Mouse (Mus musculus) forebrain, embryonic 12.5 days (tissue): ENCODE results near the gene Cep162. TPM values are rescaled to one million over a fixed set of nuclear protein-coding genes. Genes with fewer than 3 reads are reported as not detected.
A peak's percentile ranks its signal among the peaks of the same experiment; 100 is the strongest.

Experiments
- ATAC-seq: fragments of 200-750 bp; cut with Nextera tagmentation; 2 replicates; pipeline ENCODE4 v1.8.0; 2017; ENCODE audit warnings: moderate TSS enrichment; ENCODE audit not compliant: low FRiP score
- H3K27ac ChIP-seq: fragments of 300-500 bp; sonication (generic); 2 replicates; pipeline ENCODE4 v1.5.1; 2016; ENCODE audit warnings: mild to moderate bottlenecking
- H3K27me3 ChIP-seq: fragments of 300-500 bp; sonication (generic); 2 replicates; pipeline ENCODE4 v1.6.1; 2016; ENCODE audit warnings: mild to moderate bottlenecking
- H3K36me3 ChIP-seq: fragments of 300-500 bp; sonication (generic); replicated peaks from 2 replicates; pipeline ENCODE4 v1.6.1; 2016; ENCODE audit warnings: mild to moderate bottlenecking
- H3K4me1 ChIP-seq: fragments of 300-500 bp; sonication (generic); 2 replicates; pipeline ENCODE4 v1.6.1; 2016
- H3K4me2 ChIP-seq: fragments of 300-500 bp; sonication (generic); 2 replicates; pipeline ENCODE4 v1.6.1; 2016; ENCODE audit warnings: mild to moderate bottlenecking, moderate library complexity
- H3K4me3 ChIP-seq: fragments of 300-500 bp; sonication (generic); replicated peaks from 2 replicates; pipeline ENCODE4 v1.5.1; 2016; ENCODE audit warnings: mild to moderate bottlenecking
- H3K9ac ChIP-seq: fragments of 300-500 bp; sonication (generic); 2 replicates; pipeline ENCODE4 v1.6.1; 2016; ENCODE audit warnings: mild to moderate bottlenecking
- H3K9me3 ChIP-seq: fragments of 300-500 bp; sonication (generic); 2 replicates; pipeline ENCODE4 v1.6.1; 2016
- WGBS: fragments of 180-500 bp; shearing (Covaris S2); methylation state at CpG from one replicate; pipeline ENCODE4 v1.1.7; 2016; 5-methylcytosine and 5-hydroxymethylcytosine counted together
- polyA plus RNA-seq: library from polyadenylated mRNA; unstranded; fragments of >200 nt; fragmentation: Nextera tagmentation; extraction: Ambion mirVana; gene quantifications from 2 replicates; pipeline ENCODE4 v1.2.1, GENCODE M21; 2016

The Cep162 gene
- 12.3 and 12.7 TPM in 2 replicates for polyA plus RNA-seq

DNA sequence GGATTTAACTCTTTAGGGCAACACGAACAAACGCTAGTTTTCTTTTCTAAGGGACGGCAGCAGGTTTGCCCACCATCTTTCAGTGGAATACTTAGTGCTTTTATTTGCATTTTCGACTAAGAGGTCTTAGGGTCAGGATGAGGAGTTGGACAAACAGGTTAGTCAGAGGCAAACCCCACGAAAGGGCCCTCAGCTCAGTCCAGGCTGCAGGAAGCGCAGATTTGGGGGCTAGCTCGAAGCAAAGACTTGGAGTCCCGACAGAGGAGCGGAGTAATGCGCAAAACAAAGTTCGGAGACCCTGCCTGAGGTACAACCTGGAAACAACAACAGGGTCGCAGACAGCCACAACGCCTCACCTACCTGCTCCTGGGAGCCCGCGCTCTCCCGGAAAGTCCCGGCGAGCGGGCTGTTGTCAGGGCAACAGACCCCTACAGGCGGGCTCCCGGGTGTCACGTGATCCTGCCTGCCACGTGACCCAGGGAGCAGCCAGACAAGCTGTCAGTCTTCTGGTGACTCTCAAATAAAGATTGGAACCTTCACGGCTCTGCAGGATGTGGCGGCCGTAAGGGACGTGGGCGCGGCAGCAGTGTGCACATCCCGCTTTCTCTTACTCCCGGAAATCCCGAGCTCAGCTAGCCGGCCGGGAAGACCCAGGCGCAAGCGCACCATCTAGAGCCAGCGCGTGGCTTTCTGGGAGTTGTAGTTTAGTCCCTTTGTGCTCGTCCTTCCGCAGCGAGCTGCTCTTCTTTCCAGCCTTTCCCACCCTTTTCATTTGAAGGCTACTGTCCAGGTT, at the start of gene Cep162:
Gene Cep162, minus strand, starts transcription at position 634 of the 793 bp plus-strand sequence.
- ATAC-seq = peak; percentile 97
- Histone ChIP-seq H3K27me3 (no peaks in the 10 kb centered on the region), H3K9ac (peak within 1 kb of the TSS; percentile 63), H3K9me3 (no peaks in the 10 kb centered on the region), H3K4me1 (peaks cover 6% of the 10 kb centered on the region), H3K27ac (peak within 1 kb of the TSS; percentile 93), H3K4me2 (peak within 1 kb of the TSS; percentile 67), H3K36me3 (no peaks in the 10 kb centered on the region), H3K4me3 (peak within 1 kb of the TSS; percentile 64)
- under 1% methylated on average over 41 of the region's 41 CpGs for WGBS

DNA sequence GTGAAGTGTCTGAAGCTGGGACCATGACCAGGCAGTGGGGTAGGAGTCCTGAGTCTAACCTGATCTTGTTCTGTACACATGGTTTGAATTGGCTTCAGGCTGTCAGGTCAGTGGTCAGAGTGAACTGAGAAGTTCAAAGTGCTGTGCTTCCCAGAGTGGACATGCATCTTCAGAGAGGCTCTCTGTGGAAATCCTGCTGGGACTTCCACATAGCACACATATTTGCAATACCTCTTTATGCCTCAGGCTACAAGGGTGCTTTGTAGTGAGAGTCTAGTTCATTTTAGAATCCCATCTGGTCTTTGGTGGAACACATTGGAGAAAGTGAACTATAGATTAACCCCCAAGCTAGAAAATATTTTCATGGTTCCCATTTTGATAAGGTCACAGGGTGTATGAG, 47.9 kb upstream of the Cep162 start:
- Histone ChIP-seq H3K4me2 (no peak overlapping the region), H3K9me3 (no peaks in the 10 kb centered on the region), H3K27me3 (no peaks in the 10 kb centered on the region), H3K4me3 (no peak overlapping the region), H3K4me1 (no peaks in the 10 kb centered on the region), H3K9ac (no peak overlapping the region), H3K36me3 (no peaks in the 10 kb centered on the region), H3K27ac (no peak overlapping the region)
- no peak for ATAC-seq

DNA sequence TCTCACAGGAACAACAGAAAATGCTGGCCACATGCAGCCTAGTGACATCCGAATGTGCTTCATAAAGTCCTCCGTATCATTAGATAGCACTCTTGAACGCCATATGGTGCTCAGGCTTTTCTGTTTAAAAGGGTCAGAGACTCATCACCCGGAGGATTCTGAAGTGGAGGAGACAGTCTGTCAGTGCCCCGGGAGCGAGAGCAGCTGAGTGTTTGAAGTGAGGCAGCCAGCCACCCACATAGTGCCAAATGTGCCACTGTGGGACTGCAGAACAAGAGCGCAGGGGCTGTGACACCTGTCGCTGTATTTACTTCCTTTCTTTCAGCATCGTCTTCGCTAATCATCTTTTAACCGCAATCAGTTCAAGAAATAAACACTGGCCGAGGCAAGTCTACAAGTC, 43.6 kb upstream of the Cep162 start:
- 79% methylated on average over 12 of the region's 12 CpGs for WGBS
- Histone ChIP-seq H3K9me3 (no peaks in the 10 kb centered on the region), H3K27ac (no peak overlapping the region), H3K4me1 (no peaks in the 10 kb centered on the region), H3K4me3 (no peak overlapping the region), H3K36me3 (no peaks in the 10 kb centered on the region), H3K27me3 (no peaks in the 10 kb centered on the region), H3K4me2 (no peak overlapping the region), H3K9ac (no peak overlapping the region)
- no peak for ATAC-seq

DNA sequence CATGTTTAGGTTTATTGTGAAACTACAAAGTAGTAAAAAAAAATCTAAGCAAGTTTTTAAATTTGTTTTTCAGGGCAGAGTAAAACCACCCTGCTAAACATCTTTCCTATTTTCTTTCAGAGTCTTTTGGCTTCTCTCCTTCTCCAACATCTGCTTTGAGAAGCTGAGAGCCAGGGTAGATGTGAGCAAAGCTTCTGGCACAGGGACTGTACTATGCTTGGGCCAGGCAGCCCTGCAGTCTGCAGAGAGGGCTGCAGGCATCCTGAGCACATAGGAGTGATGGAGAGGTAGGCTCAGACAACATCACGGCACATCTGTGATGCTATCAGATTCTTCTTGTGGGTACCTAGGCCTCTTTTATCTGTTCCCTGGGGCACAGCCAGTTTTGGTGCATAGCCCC, 42.2 kb upstream of the Cep162 start:
- no peak overlapping the region for H3K4me2 ChIP-seq
- H3K27ac ChIP-seq = no peak overlapping the region
- H3K9ac ChIP-seq = no peak overlapping the region

DNA sequence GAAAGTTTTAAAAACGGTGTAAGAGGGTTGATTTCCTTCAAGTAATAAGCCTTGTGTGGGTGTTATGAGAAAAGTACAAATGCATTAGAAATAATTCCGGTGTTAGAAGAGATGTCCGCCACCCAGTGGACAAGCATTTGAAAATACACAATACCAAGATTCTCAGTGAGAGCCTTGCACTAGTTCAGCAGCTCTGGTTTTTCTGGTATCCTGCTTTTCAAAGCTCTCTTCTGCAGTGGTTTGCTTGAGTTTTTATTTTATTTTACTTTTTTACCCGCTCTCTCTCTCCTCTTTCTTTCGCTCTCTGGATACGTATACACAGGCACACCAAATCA, 327 bp upstream of the Cep162 start:
- Histone ChIP-seq H3K4me1 (peaks cover 6% of the 10 kb centered on the region), H3K4me2 (peak overlapping the region; percentile 67), H3K4me3 (peak overlapping the region; percentile 64), H3K27ac (peak overlapping the region; percentile 93; the same call in 1 of the 2 replicates), H3K27me3 (no peaks in the 10 kb centered on the region), H3K36me3 (no peaks in the 10 kb centered on the region), H3K9me3 (no peaks in the 10 kb centered on the region), H3K9ac (peak overlapping the region; percentile 63)
- 18% methylated on average over 6 of the region's 6 CpGs for WGBS
- ATAC-seq = peak; percentile 76

More for the DNA sequence above, 42.2 kb upstream of the Cep162 start:
- WGBS = 73% methylated on average over 1 of the region's 1 CpGs
- Histone ChIP-seq H3K4me3 (no peak overlapping the region), H3K4me1 (no peaks in the 10 kb centered on the region), H3K27me3 (no peaks in the 10 kb centered on the region), H3K36me3 (no peaks in the 10 kb centered on the region), H3K9me3 (no peaks in the 10 kb centered on the region)
- ATAC-seq = no peak

DNA sequence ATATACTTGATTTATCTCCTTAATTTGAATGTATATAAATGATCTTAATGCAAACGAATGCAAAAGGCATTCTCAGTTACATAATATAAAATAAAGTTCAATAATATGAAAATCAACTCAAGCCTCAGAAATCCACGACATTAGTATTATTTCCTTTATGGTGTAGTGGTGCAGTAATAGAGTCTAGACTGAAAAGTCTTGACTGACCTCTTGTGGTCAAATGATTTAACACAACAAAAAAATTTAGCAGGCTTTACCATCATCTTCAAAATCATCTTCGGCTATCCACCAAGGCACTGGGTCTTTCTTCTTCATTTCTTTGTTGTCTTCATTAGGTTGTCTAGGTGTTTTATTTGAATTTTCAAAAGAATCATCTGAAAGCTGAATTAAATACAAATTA, 7.2 kb downstream of the Cep162 start:
- H3K4me1 ChIP-seq = no peaks in the 10 kb centered on the region
- ATAC-seq = no peak
- no peaks in the 10 kb centered on the region for H3K27me3 ChIP-seq
- no peaks in the 10 kb centered on the region for H3K9me3 ChIP-seq
- peaks cover 35% of the 10 kb centered on the region for H3K36me3 ChIP-seq
- no peak overlapping the region for H3K27ac ChIP-seq
- H3K4me3 ChIP-seq = no peak overlapping the region
- no peak overlapping the region for H3K4me2 ChIP-seq
- H3K9ac ChIP-seq = no peak overlapping the region
- WGBS = 59% methylated on average over 3 of the region's 3 CpGs

DNA sequence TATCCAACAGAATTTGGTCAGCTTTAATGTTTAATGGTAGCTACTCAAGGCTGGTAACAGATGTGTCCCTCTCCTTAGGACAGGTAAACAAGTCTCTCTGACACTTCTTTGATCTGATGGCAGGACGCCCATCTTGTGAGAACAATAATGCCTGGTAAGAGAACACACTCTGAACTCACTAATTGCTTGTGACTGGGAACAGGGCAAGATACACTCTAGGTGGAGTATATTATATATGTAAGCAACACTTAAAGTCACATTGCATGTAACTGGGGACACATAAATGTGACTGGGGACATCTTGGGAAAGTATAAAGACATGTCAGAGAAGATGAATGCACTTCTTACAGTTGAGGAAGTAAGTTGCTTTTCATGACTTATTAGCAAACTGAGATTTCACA, 7.7 kb downstream of the Cep162 start:
- Histone ChIP-seq H3K4me3 (no peak overlapping the region), H3K27ac (no peak overlapping the region), H3K9ac (no peak overlapping the region), H3K36me3 (peaks cover 38% of the 10 kb centered on the region), H3K4me1 (no peaks in the 10 kb centered on the region), H3K27me3 (no peaks in the 10 kb centered on the region), H3K4me2 (no peak overlapping the region), H3K9me3 (no peaks in the 10 kb centered on the region)
- no peak for ATAC-seq
- 84% methylated on average over 1 of the region's 1 CpGs for WGBS

DNA sequence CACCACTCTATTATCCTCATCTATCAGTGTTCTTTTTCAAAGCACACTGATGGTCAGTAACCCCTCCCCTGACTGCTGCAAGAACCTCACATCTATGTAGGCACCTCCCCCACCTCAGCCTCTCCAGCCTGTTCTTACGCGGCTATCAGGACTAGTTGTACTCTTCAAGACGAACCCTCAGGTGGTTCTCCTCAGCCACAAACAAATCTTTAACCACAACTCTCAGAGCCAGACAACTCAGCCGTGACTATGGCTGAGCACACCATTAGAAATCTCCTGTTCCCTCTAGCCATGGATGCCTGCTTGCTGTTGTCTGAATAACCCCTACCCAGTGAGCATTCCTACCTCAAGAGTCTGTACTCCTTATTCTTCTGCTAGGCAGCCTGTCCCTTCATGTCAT, 42.1 kb downstream of the Cep162 start:
- no peaks in the 10 kb centered on the region for H3K27me3 ChIP-seq
- H3K9ac ChIP-seq = no peak overlapping the region
- no peaks in the 10 kb centered on the region for H3K4me1 ChIP-seq
- WGBS = 86% methylated on average over 4 of the region's 4 CpGs
- H3K9me3 ChIP-seq = no peaks in the 10 kb centered on the region
- no peak overlapping the region for H3K4me3 ChIP-seq
- H3K36me3 ChIP-seq = peaks cover 53% of the 10 kb centered on the region
- H3K4me2 ChIP-seq = no peak overlapping the region
- no peak overlapping the region for H3K27ac ChIP-seq
- no peak for ATAC-seq

DNA sequence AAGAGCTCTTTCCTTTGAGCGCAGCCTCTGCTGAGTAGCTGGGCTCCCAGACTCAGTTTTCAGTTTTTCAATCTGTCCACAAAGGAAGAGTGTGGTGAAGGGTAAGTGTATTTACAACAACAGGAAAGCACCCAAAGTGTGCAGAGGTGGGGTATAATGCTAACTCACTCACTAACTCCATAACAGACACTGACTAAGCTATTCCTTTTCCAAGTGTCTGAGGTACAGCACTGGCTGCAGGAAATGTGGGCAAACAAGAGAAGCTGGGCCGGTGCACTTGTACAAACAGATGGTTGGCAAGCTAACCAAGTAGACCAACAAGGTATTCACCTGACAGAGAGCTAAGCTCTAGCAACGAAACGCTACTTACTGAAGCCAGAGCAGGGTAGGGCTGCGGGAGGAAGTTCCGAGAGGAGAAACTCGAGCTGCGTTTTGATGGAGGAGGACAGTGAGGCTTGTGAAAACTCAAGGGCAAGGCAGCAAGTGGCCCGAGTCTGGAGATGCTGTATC, 44.5 kb downstream of the Cep162 start:
- Histone ChIP-seq H3K4me1 (no peaks in the 10 kb centered on the region), H3K27me3 (no peaks in the 10 kb centered on the region), H3K27ac (no peak overlapping the region), H3K36me3 (peaks cover 62% of the 10 kb centered on the region), H3K4me2 (no peak overlapping the region), H3K9me3 (no peaks in the 10 kb centered on the region), H3K9ac (no peak overlapping the region), H3K4me3 (no peak overlapping the region)
- ATAC-seq = no peak
- WGBS = 95% methylated on average over 9 of the region's 9 CpGs

DNA sequence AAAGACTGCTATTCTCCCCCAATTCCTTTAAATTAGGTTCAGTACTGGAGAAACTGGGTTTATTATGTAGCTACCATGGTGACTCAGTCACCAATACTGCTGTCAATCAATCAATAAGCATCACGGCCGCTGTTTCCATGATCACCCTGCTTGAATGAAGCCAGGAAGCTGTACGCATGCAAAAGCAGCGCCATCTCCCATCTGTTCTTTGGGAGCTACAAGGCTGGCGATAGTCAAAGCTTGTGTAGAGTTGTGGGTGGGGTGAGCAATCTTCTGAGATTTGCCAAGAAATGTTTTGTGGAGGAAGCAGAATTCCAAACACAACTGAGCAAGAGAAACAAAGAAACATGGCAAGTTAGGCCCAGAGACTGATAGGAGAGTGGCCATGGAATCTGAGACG, 52.9 kb downstream of the Cep162 start:
- Histone ChIP-seq H3K27me3 (no peaks in the 10 kb centered on the region), H3K9me3 (no peaks in the 10 kb centered on the region)

DNA sequence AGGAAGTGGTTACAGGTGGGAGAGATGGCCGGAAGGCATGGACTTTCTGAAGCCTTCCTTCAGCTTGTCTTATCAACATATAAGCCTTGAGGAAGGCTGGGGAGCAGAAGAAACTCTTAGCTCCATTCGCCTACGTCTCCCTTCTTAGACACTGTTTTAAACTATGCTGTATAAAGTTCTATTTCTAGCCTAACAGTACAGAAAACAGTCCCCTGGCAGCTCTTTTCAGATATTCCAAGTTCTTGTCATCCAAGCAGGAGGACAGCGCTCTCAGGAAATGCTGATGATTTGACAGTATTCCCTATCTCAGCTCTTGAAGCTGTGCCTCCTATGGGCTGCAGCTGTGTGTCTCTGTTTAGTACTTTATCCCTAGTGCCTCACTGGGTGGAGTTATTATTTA, 54.4 kb downstream of the Cep162 start:
- H3K4me1 ChIP-seq = no peaks in the 10 kb centered on the region
- H3K4me3 ChIP-seq = no peak overlapping the region
- WGBS = 97% methylated on average over 4 of the region's 4 CpGs
- H3K9ac ChIP-seq = no peak overlapping the region
- no peak overlapping the region for H3K27ac ChIP-seq
- no peak for ATAC-seq
- H3K36me3 ChIP-seq = peaks cover 62% of the 10 kb centered on the region
- H3K9me3 ChIP-seq = no peaks in the 10 kb centered on the region
- no peaks in the 10 kb centered on the region for H3K27me3 ChIP-seq
- H3K4me2 ChIP-seq = no peak overlapping the region

More for the DNA sequence above, 52.9 kb downstream of the Cep162 start:
- WGBS = 92% methylated on average over 6 of the region's 6 CpGs
- ATAC-seq = no peak
- no peak overlapping the region for H3K4me2 ChIP-seq
- no peak overlapping the region for H3K4me3 ChIP-seq
- peaks cover 64% of the 10 kb centered on the region for H3K36me3 ChIP-seq
- H3K4me1 ChIP-seq = no peaks in the 10 kb centered on the region
- H3K27ac ChIP-seq = no peak overlapping the region
- no peak overlapping the region for H3K9ac ChIP-seq

DNA sequence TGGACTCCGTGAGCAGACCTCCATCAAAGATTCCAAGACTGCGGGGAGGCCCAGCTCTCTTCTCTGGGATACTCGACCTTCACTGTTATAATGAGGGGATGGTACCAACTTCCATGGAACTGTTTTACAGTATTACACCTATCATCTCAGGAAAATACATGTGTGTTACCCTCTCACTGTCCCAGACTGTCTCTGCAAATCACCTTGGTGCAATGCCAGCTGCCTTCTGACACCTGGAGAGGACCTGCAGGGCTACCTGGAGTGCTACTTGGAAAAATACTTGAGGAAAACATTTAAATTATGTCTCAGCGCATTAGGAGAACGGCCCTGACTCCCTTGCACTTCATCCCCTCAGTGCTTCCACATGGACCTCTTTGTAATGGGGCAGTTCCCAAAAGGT, 54.9 kb downstream of the Cep162 start:
- Histone ChIP-seq H3K9ac (no peak overlapping the region), H3K4me3 (no peak overlapping the region), H3K27ac (no peak overlapping the region), H3K36me3 (peaks cover 59% of the 10 kb centered on the region), H3K4me1 (no peaks in the 10 kb centered on the region), H3K4me2 (no peak overlapping the region), H3K27me3 (no peaks in the 10 kb centered on the region), H3K9me3 (no peaks in the 10 kb centered on the region)
- 93% methylated on average over 5 of the region's 5 CpGs for WGBS
- no peak for ATAC-seq

DNA sequence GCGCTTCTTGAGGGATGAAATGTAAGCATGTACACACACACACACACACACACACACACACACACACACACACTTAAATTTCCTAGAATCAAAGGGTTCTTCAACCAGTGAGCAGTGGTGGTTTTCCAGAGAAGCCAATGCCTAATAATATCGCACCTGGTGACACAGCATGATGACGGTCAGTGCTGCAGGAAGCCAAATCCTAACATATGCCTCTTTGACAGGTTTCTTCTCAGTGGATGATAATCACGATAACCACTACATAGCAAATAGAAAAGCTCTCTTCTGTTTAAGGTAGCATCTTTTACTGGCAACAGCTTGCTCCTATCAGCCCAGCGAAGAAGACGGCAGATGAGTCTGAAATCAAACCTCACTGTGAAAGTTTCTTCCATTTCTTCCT, 57.3 kb downstream of the Cep162 start:
- H3K27me3 ChIP-seq = no peaks in the 10 kb centered on the region
- H3K4me3 ChIP-seq = no peak overlapping the region
- no peak for ATAC-seq
- peaks cover 47% of the 10 kb centered on the region for H3K36me3 ChIP-seq
- no peaks in the 10 kb centered on the region for H3K4me1 ChIP-seq
- no peaks in the 10 kb centered on the region for H3K9me3 ChIP-seq
- no peak overlapping the region for H3K27ac ChIP-seq
- no peak overlapping the region for H3K9ac ChIP-seq
- H3K4me2 ChIP-seq = no peak overlapping the region
- WGBS = 93% methylated on average over 6 of the region's 6 CpGs
